28 mouse cellular contexts compared by ENCODE assay signal in genomic region chr10:98975611-98976010, GRCm38 (mm10).
DNase-seq lines count a peak whose midpoint lies in the region; ATAC-seq and TF ChIP-seq lines count a peak whose summit lies in the region.
"Had no signal": no experiment of that assay in that cellular context is flagged by ENCODE, and none has a peak within 500 bp of the region (broad histone marks: within the 10 kb centered on the region; RNA-seq: fewer than 3 reads in every experiment).

No protein-coding gene starts in this region.

- TF ChIP-seq CTCF in left cerebral cortex, adult 2 months (IDR thresholded peaks at IDR 0.05) = no peak

- H3K4me1 ChIP-seq in heart, embryonic 11.5 days (ENCODE audit: control insufficient read depth, insufficient read depth, low read length) = peaks cover 15% of the 10 kb centered on the region
- H3K4me1 ChIP-seq in forebrain, embryonic 12.5 days = peaks cover 7% of the 10 kb centered on the region; the same call in 1 of the 2 replicates
- H3K4me1 ChIP-seq: forebrain, embryonic 15.5 days had no signal

- no peak overlapping the region for H3K4me2 ChIP-seq in heart, embryonic 11.5 days
- H3K4me2 ChIP-seq in forebrain, embryonic 12.5 days = no peak overlapping the region
- H3K4me2 ChIP-seq: embryonic facial prominence, embryonic 12.5 days; forebrain, embryonic 15.5 days; neural tube, embryonic 13.5 days had no signal

- intact Hi-C loops in left cerebral cortex, adult 2 months (cut with DNase I) = loop anchor here (5.0 kb wide), 1 partner anchor 58 kb away; no protein-coding TSS in a partner anchor
- intact Hi-C loops in left cerebral cortex, postnatal 14 days (cut with DNase I) = no loop called here

- no peak overlapping the region for H3K9ac ChIP-seq in heart, embryonic 11.5 days (ENCODE audit: low read depth, low read length)
- H3K9ac ChIP-seq in forebrain, embryonic 12.5 days = no peak overlapping the region
- H3K9ac ChIP-seq: embryonic facial prominence, embryonic 12.5 days; forebrain, embryonic 15.5 days; liver, embryonic 14.5 days had no signal

- peak; percentile 43 for DNase-seq in heart, adult 11 months
- no peak for DNase-seq in left cerebral cortex, adult 2 months (ENCODE audit: extremely low spot score in 1 of 2, low spot score in 2 of 2)
- no peak for DNase-seq in left cerebral cortex, postnatal 14 days (ENCODE audit: low spot score in 2 of 2)
- DNase-seq: cerebellum, adult 11 months; cerebellum, adult 9-11 months; embryo, embryonic 11 days; gastrocnemius, postnatal 36 days; heart, postnatal 14 days; kidney, adult 18-20 months; layer of hippocampus, postnatal 36 days; liver; lung, adult 2 months; lung, postnatal 10 days; right cerebral cortex, postnatal 4 days; thymus, adult 18-20 months; thymus, postnatal 25 days had no signal

- no peaks in the 10 kb centered on the region for H3K36me3 ChIP-seq in heart, embryonic 11.5 days (ENCODE audit: control insufficient read depth, insufficient read depth, low read length)
- H3K36me3 ChIP-seq in forebrain, embryonic 12.5 days (replicated peaks) = 0 out of 2 replicates have a peak, but pooled peaks cover 3% of the 10 kb centered on the region
- H3K36me3 ChIP-seq: embryonic facial prominence, embryonic 12.5 days; forebrain, embryonic 15.5 days had no signal

- no peak overlapping the region for H3K27ac ChIP-seq in heart, embryonic 11.5 days (ENCODE audit: low read depth, low read length)
- H3K27ac ChIP-seq in left cerebral cortex, adult 2 months = peak overlapping the region; percentile 37; the same call in 1 of the 2 replicates
- H3K27ac ChIP-seq in forebrain, embryonic 12.5 days = no peak overlapping the region
- H3K27ac ChIP-seq: embryonic facial prominence, embryonic 12.5 days; forebrain, embryonic 15.5 days; hindbrain, embryonic 10.5 days; liver, embryonic 14.5 days; macrophage; neural tube, embryonic 13.5 days; stomach, postnatal 0 days had no signal

- H3K4me3 ChIP-seq in heart, embryonic 11.5 days (ENCODE audit: low read depth, low read length) = no peak overlapping the region
- no peak overlapping the region for H3K4me3 ChIP-seq in left cerebral cortex, adult 2 months
- no peak overlapping the region for H3K4me3 ChIP-seq in forebrain, embryonic 12.5 days (replicated peaks)
- H3K4me3 ChIP-seq: embryonic facial prominence, embryonic 12.5 days; forebrain, embryonic 15.5 days; hindbrain, embryonic 10.5 days; neural tube, embryonic 13.5 days had no signal

- ATAC-seq in heart, embryonic 11.5 days (replicated peaks; ENCODE audit: insufficient number of reproducible peaks, low FRiP score, low TSS enrichment) = no peak
- 0 out of 2 replicates have a peak, but pooled peaks have one; percentile 29 for ATAC-seq in megakaryocyte, adult 5-6 weeks (ENCODE audit: poor library complexity, severe bottlenecking)
- ATAC-seq in megakaryocyte-erythroid progenitor cell, adult 5-6 weeks (replicated peaks; ENCODE audit: low FRiP score, low TSS enrichment, poor library complexity, severe bottlenecking) = peak; percentile 76
- no peak for ATAC-seq in forebrain, embryonic 12.5 days (ENCODE audit: low FRiP score)
- ATAC-seq: forebrain, embryonic 15.5 days had no signal

- H3K9me3 ChIP-seq in heart, embryonic 11.5 days (replicated peaks; ENCODE audit: control insufficient read depth, low read length) = no peaks in the 10 kb centered on the region
- no peaks in the 10 kb centered on the region for H3K9me3 ChIP-seq in forebrain, embryonic 12.5 days
- H3K9me3 ChIP-seq: embryonic facial prominence, embryonic 12.5 days; forebrain, embryonic 15.5 days; hindbrain, embryonic 10.5 days; neural tube, embryonic 13.5 days had no signal

- 69% methylated on average over 6 of the region's 6 CpGs for WGBS in heart, embryonic 11.5 days (ENCODE audit: insufficient replicate concordance)
- WGBS in forebrain, embryonic 12.5 days = 91% methylated on average over 6 of the region's 6 CpGs

- H3K27me3 ChIP-seq in heart, embryonic 11.5 days (ENCODE audit: control insufficient read depth, insufficient read depth, low read length) = no peaks in the 10 kb centered on the region
- H3K27me3 ChIP-seq in forebrain, embryonic 12.5 days = no peaks in the 10 kb centered on the region
- H3K27me3 ChIP-seq: CH12.LX; embryonic facial prominence, embryonic 12.5 days; forebrain, embryonic 15.5 days; neural tube, embryonic 13.5 days had no signal

Comparison
In these comparisons a context has a peak if more than half of its experiments do, and no peak if none do; other contexts are left out.
1. ATAC-seq: peak in megakaryocyte, adult 5-6 weeks (single experiment) and megakaryocyte-erythroid progenitor cell, adult 5-6 weeks (single experiment); none in heart, embryonic 11.5 days (single experiment) and forebrain, embryonic 12.5 days (single experiment).